Mouse (Mus musculus) lung, embryonic 14.5 days (tissue): Measurements from ENCODE around the gene Nlrp5. TPM values are rescaled to one million over a fixed set of nuclear protein-coding genes. Genes with fewer than 3 reads are reported as not detected.
"Not testable (repeated sequence)": the region's sequence is repeated elsewhere in the genome, so short reads cannot be mapped to it uniquely, and the experiment has no call there.

Experiments
- ATAC-seq: fragments of 200-750 bp; cut with Nextera tagmentation; 2 replicates; pipeline ENCODE4 v1.8.0; 2017; ENCODE audit warnings: mild to moderate bottlenecking, moderate TSS enrichment, moderate library complexity; ENCODE audit not compliant: insufficient read depth
- DNase-seq: peaks from one replicate; pipeline ENCODE4 v3.0.0-alpha.2; 2015
- H3K27ac ChIP-seq: fragments of 300-500 bp; sonication (generic); 2 replicates; pipeline ENCODE4 v1.5.1; 2014; ENCODE audit warnings: low read depth, mild to moderate bottlenecking, moderate library complexity
- H3K27me3 ChIP-seq: fragments of 300-500 bp; sonication (generic); 2 replicates; pipeline ENCODE4 v1.6.1; 2014; ENCODE audit warnings: low read length, control low read depth; ENCODE audit not compliant: insufficient read depth
- H3K36me3 ChIP-seq: fragments of 300-500 bp; sonication (generic); 2 replicates; pipeline ENCODE4 v1.6.1; 2014; ENCODE audit warnings: control low read depth; ENCODE audit not compliant: insufficient read depth
- H3K4me1 ChIP-seq: fragments of 300-500 bp; sonication (generic); 2 replicates; pipeline ENCODE4 v1.6.1; 2014; ENCODE audit warnings: antibody characterized with exemption, control low read depth; ENCODE audit not compliant: insufficient read depth
- H3K4me2 ChIP-seq: fragments of 300-500 bp; sonication (generic); 2 replicates; pipeline ENCODE4 v1.6.1; 2014; ENCODE audit warnings: mild to moderate bottlenecking
- H3K4me3 ChIP-seq: fragments of 300-500 bp; sonication (generic); 2 replicates; pipeline ENCODE4 v1.5.1; 2014; ENCODE audit warnings: low read depth, low read length
- H3K9ac ChIP-seq: fragments of 300-500 bp; sonication (generic); 2 replicates; pipeline ENCODE4 v1.6.1; 2014
- H3K9me3 ChIP-seq: fragments of 300-500 bp; sonication (generic); 2 replicates; pipeline ENCODE4 v1.6.1; 2016; ENCODE audit warnings: low read depth, low read length, control low read depth
- CTCF ChIP-seq: IDR thresholded peaks from 2 replicates; pipeline ENCODE4 v1.5.1; 2016; ENCODE audit warnings: antibody characterized with exemption, low read depth
- WGBS: fragments of 180-500 bp; shearing (Covaris S2); extraction: QIAGEN DNeasy Blood & Tissue Kit; methylation state at CpG from one replicate; pipeline ENCODE4 v1.1.7; 2014; 5-methylcytosine and 5-hydroxymethylcytosine counted together
- microRNA-seq: library from miRNA; unstranded; fragments of <30 nt; microRNA quantifications from one replicate; pipeline ENCODE4, GENCODE M21; 2016; ENCODE audit warnings: borderline number of aligned reads
- polyA plus RNA-seq: library from polyadenylated mRNA; unstranded; fragments of >200 nt; fragmentation: Nextera tagmentation; extraction: Ambion mirVana; gene quantifications from 2 replicates; pipeline ENCODE4 v1.2.1, GENCODE M21; 2014

The Nlrp5 gene
- not detected in 2 replicates for polyA plus RNA-seq

GRCm38 (mm10) chr7:23385589-23385988, at the start of gene Nlrp5:
Nlrp5 (plus strand) TSS chr7:23385889.
- no peak for TF ChIP-seq CTCF
- 64% methylated on average over 10 of the region's 10 CpGs for WGBS
- no peak within 1 kb of the TSS for H3K4me2 ChIP-seq
- H3K9ac ChIP-seq = no peak within 1 kb of the TSS
- DNase-seq (no peak), ATAC-seq (no peak)
- H3K27ac ChIP-seq = no peak within 1 kb of the TSS
- H3K36me3 ChIP-seq = no peaks in the 10 kb centered on the region
- H3K9me3 ChIP-seq = no peaks in the 10 kb centered on the region; the same call in 1 of the 2 replicates
- H3K4me3 ChIP-seq = no peak within 1 kb of the TSS
- no peaks in the 10 kb centered on the region for H3K4me1 ChIP-seq
- H3K27me3 ChIP-seq = no peaks in the 10 kb centered on the region

GRCm38 (mm10) chr7:23358311-23358710, 27.4 kb upstream of the Nlrp5 start:
- not testable (repeated sequence) for H3K9ac ChIP-seq, H3K36me3 ChIP-seq, H3K4me2 ChIP-seq, H3K27me3 ChIP-seq, H3K4me3 ChIP-seq, DNase-seq, H3K4me1 ChIP-seq, H3K9me3 ChIP-seq, ATAC-seq, H3K27ac ChIP-seq
- WGBS = 86% methylated on average over 13 of the region's 13 CpGs

- H3K4me1 ChIP-seq, H3K36me3 ChIP-seq, H3K27me3 ChIP-seq, H3K9ac ChIP-seq, H3K4me3 ChIP-seq, H3K4me2 ChIP-seq, H3K9me3 ChIP-seq, ATAC-seq, DNase-seq, H3K27ac ChIP-seq: not testable (repeated sequence)
- 69% methylated on average over 3 of the region's 3 CpGs for WGBS
Measured at GRCm38 (mm10) chr7:23470201-23470600, 84.5 kb downstream of the Nlrp5 start.

- 56% methylated on average over 3 of the region's 3 CpGs for WGBS
- not testable (repeated sequence) for H3K36me3 ChIP-seq, H3K4me3 ChIP-seq, H3K4me1 ChIP-seq, ATAC-seq, H3K9ac ChIP-seq, H3K27me3 ChIP-seq, H3K27ac ChIP-seq, H3K9me3 ChIP-seq, DNase-seq, H3K4me2 ChIP-seq
Measured at GRCm38 (mm10) chr7:23470832-23471231, 85.1 kb downstream of the Nlrp5 start.

GRCm38 (mm10) chr7:23472886-23473285, 87.2 kb downstream of the Nlrp5 start:
- DNase-seq, H3K9me3 ChIP-seq, H3K4me1 ChIP-seq, ATAC-seq, H3K4me2 ChIP-seq, H3K27ac ChIP-seq, H3K36me3 ChIP-seq, H3K4me3 ChIP-seq, H3K9ac ChIP-seq, H3K27me3 ChIP-seq: not testable (repeated sequence)
- 67% methylated on average over 2 of the region's 2 CpGs for WGBS

Small RNA genes lying within 50 kb of the gene (microRNA-seq; reads per million reads assigned to microRNA genes)
- gene Gm25196 = not detected

Other genes starting within 250 kb of the Nlrp5 start
- gene Gm10662, start 241.4 kb upstream of the Nlrp5 start, polyA plus RNA-seq = not detected in 2 replicates
- not detected in 2 replicates for gene Vmn1r165, start 168.6 kb upstream of the Nlrp5 start, polyA plus RNA-seq
- gene Vmn1r166, start 134.2 kb upstream of the Nlrp5 start, polyA plus RNA-seq = not detected in 2 replicates
- not detected in 2 replicates for gene Gm6902, start 107.0 kb upstream of the Nlrp5 start, polyA plus RNA-seq
- gene Nlrp4e, start 84.7 kb upstream of the Nlrp5 start, polyA plus RNA-seq = not detected in 2 replicates
- not detected in 2 replicates for gene Vmn1r167, start 121.3 kb downstream of the Nlrp5 start, polyA plus RNA-seq
- not detected in 2 replicates for gene Vmn1r168, start 153.8 kb downstream of the Nlrp5 start, polyA plus RNA-seq
- not detected in 2 replicates for gene Vmn1r169, start 189.6 kb downstream of the Nlrp5 start, polyA plus RNA-seq
- gene Vmn1r170, start 220.3 kb downstream of the Nlrp5 start, polyA plus RNA-seq = not detected in 2 replicates
- gene Vmn1r171, start 244.8 kb downstream of the Nlrp5 start, polyA plus RNA-seq = not detected in 2 replicates